Mouse (Mus musculus): ENCODE results near the gene Sorcs1. TPM values are rescaled to one million over a fixed set of nuclear protein-coding genes. Genes with fewer than 3 reads are reported as not detected.

Gene Sorcs1
- polyA plus RNA-seq, 2 experiments from 2014 or later, result not detected

- no peak for ATAC-seq
These were observed 463.8 kb downstream of the Sorcs1 start for GRCm38 (mm10) chr19:50214466-50215228.

DNA sequence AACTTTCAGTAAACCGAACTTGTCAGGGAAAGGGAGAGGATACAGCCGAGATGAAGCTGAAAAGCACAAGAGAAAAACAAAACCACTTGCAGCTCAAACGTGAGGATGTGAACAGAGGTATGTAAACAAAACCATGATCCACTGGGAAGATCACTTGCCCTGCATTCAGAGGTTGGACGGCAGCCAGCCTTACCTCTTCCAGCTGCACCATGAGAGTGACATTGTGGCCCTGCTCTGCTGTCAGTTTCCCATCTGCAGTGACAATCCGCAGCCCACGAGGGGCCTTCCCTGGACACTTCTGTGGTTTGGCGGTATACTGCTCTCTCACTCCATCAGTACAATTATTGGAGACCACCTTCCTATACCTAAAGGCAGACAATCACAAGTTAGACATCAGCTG, 468.0 kb downstream of the Sorcs1 start:
- no peak for ATAC-seq

- ATAC-seq, result no peak
These were observed 474.1 kb downstream of the Sorcs1 start for GRCm38 (mm10) chr19:50204341-50204740.

- ATAC-seq, result no peak
These were observed 481.9 kb downstream of the Sorcs1 start for GRCm38 (mm10) chr19:50196592-50196991.

DNA sequence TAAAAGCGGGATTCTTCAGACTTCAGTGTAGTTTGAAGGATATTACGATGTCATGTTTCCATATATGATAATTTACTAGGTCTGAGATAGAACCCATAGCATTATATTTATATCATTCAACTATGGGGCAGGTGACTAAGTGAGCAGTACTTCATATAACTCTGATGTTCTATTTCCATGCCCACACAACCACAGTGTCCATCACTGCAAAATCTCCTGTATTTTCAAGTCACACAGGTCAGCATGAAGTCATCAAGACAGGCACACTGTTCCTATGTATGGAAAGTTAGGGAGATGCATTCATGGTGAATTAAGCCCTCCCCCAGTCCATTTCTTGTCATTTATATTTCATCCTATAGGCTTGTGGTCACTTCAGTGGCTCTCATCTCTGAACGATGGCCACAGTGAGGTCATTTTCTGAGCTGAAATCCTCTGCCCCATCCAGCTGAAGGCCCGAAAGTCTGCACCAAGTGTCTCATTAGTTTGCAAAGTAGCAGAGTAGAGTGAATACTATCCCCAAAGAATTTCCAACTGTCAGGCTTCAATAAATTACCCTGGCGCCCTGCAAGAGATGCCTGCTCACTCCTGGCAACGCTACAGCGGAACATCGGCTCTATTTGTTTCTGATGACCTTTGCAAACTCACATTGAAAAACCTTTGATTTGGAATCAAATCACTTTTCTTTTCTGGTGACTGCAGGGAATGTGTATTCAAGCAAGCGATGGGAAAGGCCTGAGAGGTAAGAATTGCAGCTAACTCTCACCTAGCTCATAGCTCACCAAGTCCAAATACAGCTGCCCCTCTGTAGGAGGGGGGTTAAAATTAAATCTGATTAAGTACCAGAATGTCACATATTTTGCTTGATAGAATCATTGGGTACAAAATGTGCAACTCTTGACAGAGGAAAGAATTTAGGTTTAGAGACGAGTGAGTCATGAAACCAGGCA, 492.4 kb downstream of the Sorcs1 start:
- ATAC-seq, result no peak

GRCm38 (mm10) chr19:50184901-50185623, 493.4 kb downstream of the Sorcs1 start:
- no peak for ATAC-seq

- ATAC-seq, result no peak
These were observed 499.6 kb downstream of the Sorcs1 start for GRCm38 (mm10) chr19:50178851-50179250.

DNA sequence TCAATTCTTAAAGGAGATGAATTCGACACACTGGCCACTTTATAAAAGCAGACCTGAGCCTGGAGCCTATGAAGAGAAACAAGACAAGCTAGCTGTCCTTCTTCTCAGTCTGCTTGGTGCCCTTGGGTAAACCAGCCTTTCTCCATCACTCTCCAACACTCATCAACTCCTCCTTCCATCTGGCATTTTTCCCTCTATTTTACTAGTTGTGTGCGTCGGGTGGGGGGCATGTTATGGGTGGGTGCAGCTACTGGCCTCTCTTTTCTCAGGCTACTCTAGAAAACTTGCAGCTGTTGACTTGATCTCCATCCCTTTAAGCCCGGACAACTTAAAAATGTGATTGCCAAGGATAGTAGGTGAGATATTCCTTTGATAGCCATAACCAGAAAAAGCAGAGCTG, 500.3 kb downstream of the Sorcs1 start:
- no peak for ATAC-seq

DNA sequence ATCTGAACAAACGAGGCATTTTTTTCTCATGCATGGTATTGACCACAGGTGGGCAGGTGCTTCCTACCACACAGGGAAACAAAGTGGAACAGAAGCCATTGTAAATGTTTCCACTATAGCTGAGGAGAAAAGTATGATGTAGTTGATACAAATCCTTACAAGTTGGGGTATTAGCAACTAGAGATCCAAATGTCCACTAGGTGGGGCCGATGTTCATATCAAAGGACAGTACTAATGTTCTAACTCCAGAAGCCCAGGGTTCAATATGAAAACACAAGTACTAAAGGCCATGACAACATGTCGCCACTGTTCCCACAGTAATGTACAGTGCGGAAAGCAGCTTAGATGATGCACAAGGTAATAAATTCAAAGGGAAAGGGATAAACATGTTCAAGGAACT, 506.6 kb downstream of the Sorcs1 start:
- ATAC-seq, result no peak

DNA sequence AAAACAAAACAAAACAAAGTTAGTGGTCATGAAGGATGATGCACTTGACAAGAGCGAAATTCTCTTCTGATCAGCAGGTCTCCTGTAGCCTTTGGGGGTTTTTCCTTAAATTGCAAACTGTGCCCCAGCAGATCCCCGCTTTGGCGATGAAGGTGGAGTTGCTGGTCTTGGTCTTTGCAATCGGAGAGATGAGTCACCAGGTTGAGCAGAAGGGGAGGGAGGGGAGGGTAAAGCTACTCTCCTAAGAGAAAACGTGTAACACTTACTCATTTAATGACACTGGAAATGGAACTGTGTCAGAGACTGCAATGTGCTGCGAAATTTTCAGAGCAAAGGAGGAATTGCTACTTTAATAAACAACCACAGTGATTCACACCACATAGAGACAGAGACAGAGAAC, 527.3 kb downstream of the Sorcs1 start:
- ATAC-seq, result no peak

DNA sequence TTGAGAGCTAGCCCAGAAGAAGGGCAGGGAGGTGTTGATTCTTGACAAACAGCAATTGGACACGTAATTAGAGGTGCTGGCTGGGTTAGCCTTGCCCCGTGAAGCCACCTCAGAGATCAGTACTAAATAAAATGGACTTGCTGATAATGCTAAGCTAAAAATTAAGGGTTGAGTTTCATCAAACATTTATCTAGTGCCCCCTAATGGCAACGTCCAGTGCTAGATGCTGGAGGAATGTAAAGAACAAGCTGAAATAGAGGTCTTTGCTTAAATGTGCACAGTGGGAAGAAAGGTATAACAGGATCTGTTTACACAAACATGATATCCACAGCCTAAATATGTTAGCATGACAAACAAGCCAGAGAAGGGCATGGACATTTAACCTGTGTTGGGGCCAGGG, 532.5 kb downstream of the Sorcs1 start:
- ATAC-seq, result no peak

DNA sequence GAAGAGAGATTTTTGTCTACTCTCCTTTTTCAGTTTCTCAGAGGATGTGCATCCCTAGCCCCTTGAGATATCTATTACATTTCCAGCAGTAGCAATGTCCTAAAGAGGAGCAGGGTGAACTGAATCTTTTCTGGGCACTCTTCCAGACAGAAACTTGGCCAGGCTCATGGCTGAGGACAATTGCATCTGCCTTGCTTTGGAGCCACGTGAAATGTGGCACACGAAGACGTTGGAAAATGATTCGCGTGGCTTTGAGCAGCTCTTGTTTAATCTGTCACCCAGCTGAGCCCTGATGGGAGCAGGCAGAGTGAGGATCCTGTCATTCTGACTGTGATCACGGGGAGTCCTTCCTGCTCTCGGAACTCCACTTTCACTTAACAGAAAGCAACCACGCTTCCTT, 536.6 kb downstream of the Sorcs1 start:
- no peak for ATAC-seq

DNA sequence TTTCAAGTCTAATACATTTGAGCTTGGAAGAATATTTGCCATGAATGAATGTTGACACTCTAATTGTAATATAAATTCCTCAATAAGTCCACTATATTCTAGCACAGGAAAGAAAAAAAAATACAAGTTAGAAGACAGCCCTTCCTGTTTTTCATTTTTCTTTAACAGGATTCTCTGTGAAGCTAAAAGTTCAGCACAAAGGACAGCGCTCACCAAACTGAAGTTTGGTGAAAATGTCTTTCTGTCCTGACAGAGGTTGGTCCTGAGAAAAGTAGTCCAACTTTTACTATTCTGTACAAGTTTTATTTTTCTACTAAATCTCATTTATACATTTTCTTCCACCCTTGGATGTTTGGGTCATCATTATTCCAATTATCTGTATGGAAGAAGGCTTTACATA, 543.8 kb downstream of the Sorcs1 start:
- ATAC-seq, result no peak

DNA sequence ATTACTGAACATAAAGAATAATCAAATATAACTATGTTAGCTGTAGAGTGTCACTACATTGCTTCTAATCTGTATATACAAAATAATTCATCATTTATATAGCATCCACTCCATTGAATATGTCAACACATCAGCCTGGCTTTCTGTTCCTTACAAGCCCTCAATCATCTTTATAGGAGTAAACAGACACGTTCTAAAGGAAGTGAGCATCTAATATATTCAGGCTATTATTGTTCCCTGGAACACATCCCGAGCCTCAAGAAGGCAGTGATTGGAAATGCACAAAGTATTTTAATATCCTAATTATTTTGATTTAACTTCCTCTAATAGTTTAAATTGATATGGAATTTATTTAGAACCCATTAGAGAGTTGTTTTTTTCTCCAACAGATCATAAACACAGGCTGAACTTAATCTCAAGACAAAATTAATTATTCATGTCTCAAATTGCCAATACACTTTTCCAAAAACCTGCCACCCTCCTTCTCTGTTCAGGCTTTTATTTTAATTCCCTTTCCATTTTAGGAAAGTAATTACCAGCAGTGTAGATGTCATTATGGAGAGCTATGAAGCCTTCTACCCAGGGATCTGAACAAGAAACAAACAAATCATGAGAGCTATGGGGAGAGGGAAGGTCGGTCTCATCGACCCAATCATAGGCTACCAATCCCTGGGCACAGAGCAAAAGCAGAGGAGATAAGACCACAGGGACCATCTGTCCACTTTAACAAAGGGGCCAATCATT, 572.4 kb downstream of the Sorcs1 start:
- ATAC-seq, result no peak

Data from activated CD4-positive, CD25-positive, alpha-beta regulatory T cell, adult 4 months (primary cell).